Mouse (Mus musculus) neural tube, embryonic 11.5 days (tissue): ENCODE measurements around the gene Tbc1d9b. TPM values are rescaled to one million over a fixed set of nuclear protein-coding genes. Genes with fewer than 3 reads are reported as not detected.
A peak's percentile ranks its signal among the peaks of the same experiment; 100 is the strongest.

Experiments used
- ATAC-seq: fragments of 200-750 bp; cut with Nextera tagmentation; 2 replicates; pipeline ENCODE4 v1.8.0; 2017; ENCODE audit warnings: moderate number of reproducible peaks, mild to moderate bottlenecking, moderate TSS enrichment, moderate library complexity; ENCODE audit not compliant: insufficient read depth, low FRiP score, low TSS enrichment
- DNase-seq: peaks from one replicate; pipeline ENCODE4 v3.0.0-alpha.2; 2015; ENCODE audit warnings: low spot score
- H3K27ac ChIP-seq: fragments of 300-500 bp; sonication (generic); 2 replicates; pipeline ENCODE4 v1.5.1; 2014; ENCODE audit warnings: low read depth, mild to moderate bottlenecking, low read length
- H3K27me3 ChIP-seq: fragments of 300-500 bp; sonication (generic); 2 replicates; pipeline ENCODE4 v1.6.1; 2014; ENCODE audit warnings: mild to moderate bottlenecking, low read length, mixed read lengths; ENCODE audit not compliant: control insufficient read depth, insufficient read depth
- H3K36me3 ChIP-seq: fragments of 300-500 bp; sonication (generic); 2 replicates; pipeline ENCODE4 v1.6.1; 2014; ENCODE audit warnings: mild to moderate bottlenecking, low read length, moderate library complexity, mixed read lengths; ENCODE audit not compliant: control insufficient read depth, insufficient read depth
- H3K4me1 ChIP-seq: fragments of 300-500 bp; sonication (generic); 2 replicates; pipeline ENCODE4 v1.6.1; 2014; ENCODE audit warnings: low read length, mixed read lengths; ENCODE audit not compliant: control insufficient read depth, insufficient read depth
- H3K4me2 ChIP-seq: fragments of 300-500 bp; sonication (generic); 2 replicates; pipeline ENCODE4 v1.6.1; 2014; ENCODE audit warnings: low read depth, mild to moderate bottlenecking, moderate library complexity
- H3K4me3 ChIP-seq: fragments of 300-500 bp; sonication (generic); 2 replicates; pipeline ENCODE4 v1.5.1; 2014; ENCODE audit warnings: low read depth, low read length
- H3K9ac ChIP-seq: fragments of 300-500 bp; sonication (generic); 2 replicates; pipeline ENCODE4 v1.6.1; 2014; ENCODE audit warnings: mild to moderate bottlenecking, low read length
- H3K9me3 ChIP-seq: fragments of 300-500 bp; sonication (generic); 2 replicates; pipeline ENCODE4 v1.6.1; 2016; ENCODE audit warnings: low read length; ENCODE audit not compliant: control insufficient read depth
- WGBS: fragments of 180-500 bp; shearing (Covaris S2); extraction: QIAGEN DNeasy Blood & Tissue Kit; methylation state at CpG from one replicate; pipeline ENCODE4 v1.1.7; 2014; 5-methylcytosine and 5-hydroxymethylcytosine counted together
- polyA plus RNA-seq: library from polyadenylated mRNA; unstranded; fragments of >200 nt; fragmentation: Nextera tagmentation; extraction: Ambion mirVana; gene quantifications from 2 replicates; pipeline ENCODE4 v1.2.1, GENCODE M21; 2014

Tbc1d9b gene
- polyA plus RNA-seq, 1 experiment from 2014 or later: 34.7 TPM

- no peaks in the 10 kb centered on the region for H3K9me3 ChIP-seq
- ATAC-seq: no peak
- DNase-seq: no peak
- 88% methylated on average over 9 of the region's 9 CpGs for WGBS
- H3K9ac ChIP-seq: no peak overlapping the region
- no peak overlapping the region for H3K4me2 ChIP-seq
- H3K4me3 ChIP-seq: no peak overlapping the region
- no peaks in the 10 kb centered on the region for H3K4me1 ChIP-seq
- peaks cover 15% of the 10 kb centered on the region for H3K36me3 ChIP-seq
- no peaks in the 10 kb centered on the region for H3K27me3 ChIP-seq
- H3K27ac ChIP-seq: no peak overlapping the region
Observed at GRCm38 (mm10) chr11:50147267-50147957, 16.2 kb downstream of the Tbc1d9b start.

- Histone ChIP-seq H3K36me3 (peaks cover 20% of the 10 kb centered on the region), H3K27me3 (no peaks in the 10 kb centered on the region), H3K4me1 (no peaks in the 10 kb centered on the region), H3K4me3 (no peak overlapping the region), H3K9me3 (no peaks in the 10 kb centered on the region), H3K9ac (no peak overlapping the region), H3K27ac (no peak overlapping the region), H3K4me2 (no peak overlapping the region)
- ATAC-seq: no peak
- no peak for DNase-seq
- 95% methylated on average over 11 of the region's 11 CpGs for WGBS
Observed at GRCm38 (mm10) chr11:50147958-50148476, 16.8 kb downstream of the Tbc1d9b start.

- 91% methylated on average over 7 of the region's 7 CpGs for WGBS
- H3K4me3 ChIP-seq: no peak overlapping the region
- peaks cover 20% of the 10 kb centered on the region for H3K36me3 ChIP-seq
- DNase-seq (no peak), ATAC-seq (no peak)
- no peak overlapping the region for H3K9ac ChIP-seq
- H3K9me3 ChIP-seq: no peaks in the 10 kb centered on the region
- no peaks in the 10 kb centered on the region for H3K27me3 ChIP-seq
- no peaks in the 10 kb centered on the region for H3K4me1 ChIP-seq
- H3K4me2 ChIP-seq: no peak overlapping the region
- no peak overlapping the region for H3K27ac ChIP-seq
Observed at GRCm38 (mm10) chr11:50149200-50149599, 18.0 kb downstream of the Tbc1d9b start.

- Histone ChIP-seq H3K4me1 (no peaks in the 10 kb centered on the region), H3K27me3 (no peaks in the 10 kb centered on the region), H3K36me3 (peaks cover 20% of the 10 kb centered on the region), H3K9ac (no peak overlapping the region), H3K4me3 (no peak overlapping the region), H3K9me3 (no peaks in the 10 kb centered on the region), H3K27ac (no peak overlapping the region), H3K4me2 (no peak overlapping the region)
- DNase-seq (no peak), ATAC-seq (no peak)
- 91% methylated on average over 9 of the region's 9 CpGs for WGBS
Observed at GRCm38 (mm10) chr11:50149603-50150150, 18.5 kb downstream of the Tbc1d9b start.

GRCm38 (mm10) chr11:50151374-50151773 lies 20.2 kb downstream of the Tbc1d9b start:
- ATAC-seq (no peak), DNase-seq (no peak)
- H3K4me1 ChIP-seq: no peaks in the 10 kb centered on the region
- H3K36me3 ChIP-seq: peaks cover 20% of the 10 kb centered on the region
- H3K9me3 ChIP-seq: no peaks in the 10 kb centered on the region
- H3K4me2 ChIP-seq: no peak overlapping the region
- H3K27me3 ChIP-seq: no peaks in the 10 kb centered on the region
- 80% methylated on average over 3 of the region's 3 CpGs for WGBS
- no peak overlapping the region for H3K4me3 ChIP-seq
- no peak overlapping the region for H3K27ac ChIP-seq
- H3K9ac ChIP-seq: no peak overlapping the region

- H3K4me3 ChIP-seq: no peak overlapping the region
- H3K36me3 ChIP-seq: peaks cover 29% of the 10 kb centered on the region
- WGBS: 67% methylated on average over 9 of the region's 9 CpGs
- H3K27ac ChIP-seq: peak overlapping the region; percentile 27; the same call in 1 of the 2 replicates
- H3K9me3 ChIP-seq: no peaks in the 10 kb centered on the region
- no peak overlapping the region for H3K9ac ChIP-seq
- no peak for ATAC-seq
- no peaks in the 10 kb centered on the region for H3K4me1 ChIP-seq
- no peak overlapping the region for H3K4me2 ChIP-seq
- H3K27me3 ChIP-seq: no peaks in the 10 kb centered on the region
- no peak for DNase-seq
Observed at GRCm38 (mm10) chr11:50154166-50154565, 23.0 kb downstream of the Tbc1d9b start.

- no peak overlapping the region for H3K27ac ChIP-seq
Observed at GRCm38 (mm10) chr11:50154777-50155520, 23.8 kb downstream of the Tbc1d9b start.

GRCm38 (mm10) chr11:50155785-50156184 lies 24.6 kb downstream of the Tbc1d9b start:
- peaks cover 24% of the 10 kb centered on the region for H3K36me3 ChIP-seq
- H3K27me3 ChIP-seq: no peaks in the 10 kb centered on the region
- no peak overlapping the region for H3K4me2 ChIP-seq
- no peaks in the 10 kb centered on the region for H3K9me3 ChIP-seq
- no peaks in the 10 kb centered on the region for H3K4me1 ChIP-seq
- no peak overlapping the region for H3K9ac ChIP-seq
- 88% methylated on average over 2 of the region's 2 CpGs for WGBS
- DNase-seq (no peak), ATAC-seq (no peak)
- H3K27ac ChIP-seq: no peak overlapping the region
- no peak overlapping the region for H3K4me3 ChIP-seq

More at GRCm38 (mm10) chr11:50154777-50155520, 23.8 kb downstream of the Tbc1d9b start:
- Histone ChIP-seq H3K4me2 (no peak overlapping the region), H3K4me1 (no peaks in the 10 kb centered on the region), H3K9ac (no peak overlapping the region), H3K36me3 (peaks cover 24% of the 10 kb centered on the region), H3K27me3 (no peaks in the 10 kb centered on the region), H3K9me3 (no peaks in the 10 kb centered on the region), H3K4me3 (no peak overlapping the region)
- 89% methylated on average over 12 of the region's 12 CpGs for WGBS
- ATAC-seq (no peak), DNase-seq (no peak)
